Mouse (Mus musculus) frontal cortex, adult (tissue): ENCODE data around the gene Elp4.

ENCODE experiments used
- ATAC-seq: cut with Nextera tagmentation; 2 replicates; pipeline ENCODE4 v1.9.2; 2017; ENCODE audit warnings: mild to moderate bottlenecking, moderate library complexity, mixed read lengths; ENCODE audit not compliant: low TSS enrichment

Gene Elp4

DNA sequence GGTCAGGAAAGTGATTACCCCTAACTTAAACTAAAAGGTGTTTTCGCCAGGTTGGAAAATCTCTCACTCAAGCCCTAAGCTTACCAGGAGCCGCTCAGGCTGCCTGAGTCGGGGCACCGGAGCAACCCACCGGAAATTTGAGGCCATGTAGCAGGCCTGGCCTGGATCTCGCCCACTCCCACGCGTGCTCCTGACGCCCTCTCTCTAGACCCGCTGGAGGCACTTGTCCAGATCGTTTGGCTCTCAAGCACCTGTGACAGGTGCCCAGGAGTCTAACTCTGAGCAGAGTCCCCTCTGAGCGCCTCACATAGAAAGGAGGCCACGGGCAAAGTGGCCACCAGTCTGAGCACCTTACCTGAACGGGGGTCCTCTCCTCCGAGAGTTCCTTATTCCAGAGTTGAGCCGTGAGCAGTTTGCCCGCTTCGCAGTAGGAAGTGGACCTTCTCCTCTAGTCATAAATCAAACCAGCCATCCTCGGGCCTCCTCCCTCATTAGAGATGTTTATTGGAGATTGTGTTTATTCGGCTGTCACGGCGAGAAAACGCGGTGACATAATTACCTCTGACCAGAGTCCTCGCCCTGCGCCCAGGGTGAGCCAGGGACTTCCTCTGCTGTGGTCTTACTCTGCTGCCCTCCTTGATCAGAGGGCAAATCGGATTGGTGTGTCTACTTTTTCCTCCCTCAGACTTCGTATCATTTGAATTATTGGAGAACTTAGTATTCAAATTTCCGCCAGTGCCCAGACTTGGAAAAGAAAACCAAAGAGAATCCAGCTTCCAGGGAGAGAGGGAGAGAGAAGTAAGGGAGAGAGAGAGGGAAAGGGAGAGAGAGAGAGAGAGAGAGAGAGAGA, 234.3 kb downstream of the Elp4 start:
- no peak for ATAC-seq

DNA sequence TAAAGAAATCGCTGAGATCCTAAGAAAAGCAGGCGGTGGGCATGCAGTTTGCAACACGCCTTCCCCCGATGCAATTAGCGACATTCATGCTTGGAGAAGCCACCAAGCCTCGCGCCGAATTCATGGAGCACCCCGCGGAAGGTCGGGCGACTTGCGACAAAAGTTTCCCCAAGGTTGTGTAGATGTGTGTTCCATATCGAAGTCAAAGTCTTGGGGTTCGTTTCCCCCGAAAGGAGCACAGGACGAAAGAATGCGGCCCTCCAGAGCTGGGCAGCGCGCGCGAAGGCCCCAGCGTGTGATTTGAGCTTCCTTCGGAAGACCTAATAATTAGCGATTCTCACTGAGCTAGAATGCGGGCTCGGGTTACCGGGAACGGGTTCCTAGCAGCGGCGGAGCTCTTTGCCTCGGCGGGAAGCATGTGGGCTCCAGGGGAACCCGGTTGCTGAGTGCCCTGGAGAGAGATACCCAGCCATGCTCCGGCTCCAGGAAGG, 234.9 kb downstream of the Elp4 start:
- ATAC-seq, result no peak

DNA sequence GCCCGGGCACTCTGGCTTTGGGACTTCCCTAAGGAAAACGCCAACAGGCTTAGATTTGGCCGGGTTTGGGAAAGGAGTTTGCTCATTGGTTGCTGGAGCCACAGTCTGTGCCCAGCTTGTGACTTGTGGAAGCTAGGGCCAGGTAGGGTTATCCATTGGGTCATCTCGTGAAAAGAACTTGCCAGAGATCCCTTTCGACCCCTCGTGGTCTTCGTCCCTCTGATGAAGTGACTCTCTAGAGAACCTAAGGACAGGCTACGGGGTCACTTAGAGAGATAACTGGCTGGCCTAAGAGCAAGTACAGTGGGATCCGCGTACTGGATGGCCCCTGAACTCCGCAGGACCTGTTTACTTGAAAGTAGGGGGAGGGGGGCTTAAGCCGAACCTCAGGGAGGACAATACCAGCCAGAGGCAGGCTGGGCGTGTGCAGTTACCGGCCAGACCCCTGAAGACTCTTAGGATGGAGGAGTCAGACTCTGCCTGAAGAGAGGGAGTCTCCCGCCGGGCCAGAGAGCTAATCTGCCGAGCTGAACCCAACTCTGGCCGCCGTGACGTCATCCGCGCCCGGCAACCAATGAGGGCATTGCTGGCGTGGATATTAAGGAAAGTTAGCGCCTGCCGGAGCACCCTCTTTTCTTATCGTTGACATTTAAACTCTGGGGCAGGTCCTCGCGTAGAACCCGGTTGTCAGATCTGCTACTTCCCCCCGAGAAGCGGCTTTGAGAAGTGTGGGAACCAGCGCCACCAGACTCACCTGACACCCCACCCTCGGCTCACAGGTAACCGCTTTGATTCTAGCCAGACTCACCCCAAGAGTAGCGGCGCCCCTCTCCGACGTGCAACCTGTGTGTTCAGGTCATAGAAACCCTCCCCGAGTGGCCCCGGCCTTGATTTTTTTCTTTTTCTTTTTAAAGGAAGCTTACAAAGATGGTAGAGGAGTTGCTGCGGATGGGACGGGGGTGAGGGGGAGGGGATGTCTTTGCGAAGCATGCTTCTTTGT, 235.8 kb downstream of the Elp4 start, which contains the start of gene Pax6:
Pax6 (plus strand) TSS at position 630 of the 1,000 bp plus-strand sequence.
- no peak for ATAC-seq

DNA sequence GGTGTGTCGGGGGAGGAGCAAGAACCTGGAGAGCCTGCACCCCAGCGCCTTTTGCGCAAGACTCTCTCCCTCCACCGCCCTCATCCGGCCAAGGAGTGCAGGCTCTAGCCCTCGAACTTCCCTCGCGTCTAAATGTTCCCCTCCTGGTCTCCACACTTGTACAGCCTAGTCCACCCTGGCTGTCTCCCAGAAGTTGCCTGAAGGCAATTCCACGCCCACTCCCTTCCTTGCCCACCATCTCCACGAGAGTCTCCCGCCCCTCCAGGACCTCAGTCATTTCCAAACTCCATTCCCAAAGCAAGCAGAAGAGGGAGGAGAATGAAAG, 236.8 kb downstream of the Elp4 start:
- ATAC-seq, result no peak

DNA sequence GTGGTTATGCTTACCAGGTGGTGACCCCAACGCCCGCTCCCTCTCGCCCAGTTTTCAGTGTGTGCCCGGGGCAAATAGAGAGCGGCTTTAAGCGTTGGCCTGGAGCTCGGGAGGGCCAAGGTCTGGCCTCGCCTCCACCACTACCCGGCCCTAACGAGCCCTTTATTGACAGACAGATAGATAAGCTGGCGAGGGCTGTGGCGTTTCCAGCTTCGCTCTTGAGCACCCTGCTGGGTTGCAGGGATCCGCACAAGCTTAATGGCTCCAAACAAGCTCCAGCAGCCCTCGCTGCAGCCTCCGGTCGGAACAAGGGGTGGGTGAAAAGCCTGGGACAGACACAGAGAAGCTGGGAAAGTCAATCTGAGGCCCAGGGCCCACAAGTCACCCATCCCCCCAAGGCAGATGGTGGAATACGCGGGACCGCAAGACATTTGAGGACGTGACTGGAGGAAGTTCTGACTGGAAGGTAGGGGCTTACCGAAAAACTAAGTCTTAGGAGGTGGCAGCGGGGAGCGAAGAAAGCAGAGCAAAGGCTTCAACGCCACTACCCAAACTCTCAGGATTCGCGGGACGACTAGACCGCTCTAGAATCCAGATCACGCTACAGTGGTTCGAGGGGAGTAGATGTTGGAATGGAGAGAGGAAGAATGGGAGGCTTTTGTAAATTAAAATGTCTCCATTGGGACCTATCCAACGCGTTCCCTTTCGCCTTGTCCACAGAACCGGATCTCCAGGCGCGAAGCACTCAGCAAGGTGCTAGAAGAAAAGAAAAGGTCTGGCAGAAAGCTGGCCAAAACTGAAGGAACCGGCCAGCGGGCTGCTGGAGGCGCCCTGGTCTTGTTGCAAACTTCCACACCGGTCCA, 237.4 kb downstream of the Elp4 start:
- no peak for ATAC-seq

DNA sequence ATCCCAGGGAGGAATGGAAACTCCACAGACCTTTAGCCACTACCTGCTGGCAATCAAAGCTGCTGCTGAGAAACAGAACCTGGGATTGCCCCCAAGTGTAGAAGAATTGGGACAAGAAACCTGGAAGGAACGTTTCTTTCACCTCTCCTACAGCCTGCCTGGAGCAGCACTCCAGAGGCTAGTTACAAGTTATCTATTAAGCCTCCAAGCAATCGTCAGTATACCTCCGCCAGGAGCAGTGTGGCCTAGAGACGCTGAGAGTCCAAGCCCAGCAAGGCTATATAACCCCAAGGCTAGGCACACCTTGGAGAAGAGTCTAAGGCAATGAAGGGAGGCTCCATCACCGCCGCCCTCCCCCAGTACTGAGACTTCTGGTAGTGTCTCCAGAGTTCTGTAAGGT, 238.0 kb downstream of the Elp4 start:
- no peak for ATAC-seq

DNA sequence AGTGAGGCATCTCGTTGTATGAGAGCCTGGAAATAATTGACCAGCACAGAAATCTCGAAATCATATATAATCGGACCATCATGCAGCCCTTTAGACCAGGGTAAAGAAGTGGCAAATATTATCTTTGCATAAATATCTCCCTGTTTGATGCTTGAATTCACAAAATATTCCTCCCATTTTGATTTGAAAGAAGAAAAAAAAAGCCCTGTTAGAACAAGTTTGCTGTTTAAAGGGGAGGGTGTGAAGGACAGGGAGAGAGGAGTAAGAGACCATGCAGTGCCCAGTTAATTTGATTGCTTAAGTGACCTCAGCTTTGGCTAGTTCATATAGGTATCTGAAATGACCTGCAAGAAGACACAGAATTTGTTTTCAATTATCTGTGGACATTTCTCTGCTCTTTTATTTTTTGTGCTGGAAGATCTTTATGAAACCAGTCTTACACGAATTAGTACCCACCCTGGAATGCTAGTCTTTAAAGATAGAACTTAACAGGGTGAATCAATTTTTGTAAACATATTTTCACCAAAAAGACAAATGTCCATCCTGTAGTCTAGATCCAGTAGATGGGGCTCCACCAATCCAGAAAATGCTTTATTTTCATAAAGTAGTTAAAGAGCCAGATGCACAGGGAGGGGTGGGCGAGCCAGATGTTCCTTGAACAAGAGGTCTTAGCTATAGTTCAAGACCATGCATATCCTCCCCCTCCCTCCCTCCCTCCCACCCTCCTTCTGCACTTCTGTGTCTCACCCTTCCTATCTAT, 238.7 kb downstream of the Elp4 start:
- ATAC-seq, result no peak

DNA sequence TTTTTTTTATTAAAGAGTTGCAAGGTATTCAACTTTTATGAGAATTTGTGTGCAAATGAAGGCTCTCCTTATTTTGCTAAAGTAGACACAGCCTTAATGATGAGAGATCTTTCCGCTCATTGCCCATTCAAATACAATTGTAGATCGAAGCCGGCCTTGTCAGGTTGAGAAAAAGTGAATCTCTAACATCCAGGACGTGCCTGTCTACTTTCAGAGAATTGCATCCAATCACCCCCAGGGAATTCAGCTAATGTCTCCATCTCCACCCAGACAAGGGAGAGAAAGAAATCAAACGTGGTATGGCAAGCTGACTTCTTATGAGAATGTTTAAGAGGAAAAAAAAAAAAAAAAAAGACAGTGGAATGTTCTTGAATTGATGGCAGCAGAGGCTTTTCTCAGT, 239.4 kb downstream of the Elp4 start:
- ATAC-seq, result no peak

DNA sequence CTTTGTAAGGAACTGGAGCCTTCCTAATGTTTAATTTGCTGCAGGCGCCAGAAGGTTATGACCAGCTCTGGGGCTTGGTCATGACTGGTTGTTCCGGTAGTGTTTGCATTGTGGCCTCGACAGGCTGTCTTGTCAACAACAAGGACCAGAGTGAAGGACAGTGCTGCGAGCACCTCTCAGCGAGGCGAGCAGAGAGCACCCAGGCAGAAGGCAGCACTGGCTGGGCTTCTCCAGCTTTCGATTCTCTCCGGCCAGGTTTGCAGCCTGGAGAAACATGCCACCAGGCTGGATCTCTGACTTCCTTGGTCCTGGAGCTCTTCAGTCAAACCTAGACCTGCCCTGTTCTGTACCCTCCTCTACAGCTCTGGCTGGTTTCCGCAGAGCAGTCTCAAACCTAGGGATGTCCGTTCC, 241.3 kb downstream of the Elp4 start:
- no peak for ATAC-seq

DNA sequence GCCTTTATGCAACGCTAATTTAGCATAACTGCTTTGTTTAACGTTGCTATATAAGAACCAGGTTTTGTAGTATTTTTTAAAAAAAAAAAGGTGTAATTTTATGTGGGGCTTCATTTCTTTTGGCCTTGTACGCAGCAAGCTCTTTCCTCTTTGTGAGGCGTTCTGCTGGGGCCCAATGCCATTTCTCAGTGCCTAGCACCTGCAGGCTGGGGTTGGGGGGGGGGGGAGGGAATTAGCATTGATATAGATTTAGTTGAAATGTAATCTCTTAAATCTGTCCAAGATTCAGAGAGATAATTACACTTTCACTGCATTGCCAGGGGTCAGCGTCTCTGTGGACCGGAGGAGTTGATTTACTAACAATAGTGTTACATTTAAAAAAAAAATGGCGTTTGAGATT, 241.8 kb downstream of the Elp4 start:
- ATAC-seq, result no peak

DNA sequence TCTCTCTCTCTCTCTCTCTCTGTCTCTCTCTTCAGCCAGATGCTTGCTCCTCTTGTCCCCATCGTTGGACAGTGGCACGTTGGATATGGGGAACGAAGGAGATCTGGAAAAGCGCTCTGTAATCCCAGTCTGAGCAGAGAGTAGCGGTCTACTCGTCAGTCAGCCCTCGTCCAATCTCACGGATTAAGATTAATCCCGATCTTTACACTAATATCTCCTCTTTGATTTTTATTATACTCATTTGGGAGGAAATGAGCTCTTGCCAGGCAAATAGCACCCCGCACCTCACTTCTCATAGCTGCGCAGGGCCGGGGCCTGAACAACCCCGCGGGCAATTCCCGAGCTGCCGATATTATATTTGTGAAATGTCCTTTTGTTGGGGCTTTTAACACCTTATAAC, 242.2 kb downstream of the Elp4 start:
- no peak for ATAC-seq

DNA sequence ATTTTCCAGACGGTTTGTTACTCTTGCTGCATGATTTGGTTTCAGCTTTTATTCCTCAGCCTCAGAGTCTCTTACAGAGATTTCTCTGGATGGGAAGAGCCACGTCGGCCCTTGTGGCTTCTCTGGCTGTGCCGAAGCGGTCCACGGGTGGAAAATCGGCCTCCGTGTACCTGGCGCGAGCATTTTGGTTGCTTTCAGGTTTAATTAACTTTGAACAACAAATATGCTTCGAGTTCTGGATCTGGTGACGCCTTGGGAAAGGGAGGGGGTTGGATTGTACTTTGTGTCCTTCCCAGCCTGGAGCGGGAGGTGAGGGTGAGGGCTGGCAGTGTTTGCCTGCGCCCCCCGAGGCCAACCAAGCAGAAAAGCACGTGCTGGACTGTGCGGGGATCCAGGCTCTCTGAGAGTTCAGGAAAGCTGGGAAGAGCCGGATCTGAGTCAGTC, 242.7 kb downstream of the Elp4 start:
- no peak for ATAC-seq

DNA sequence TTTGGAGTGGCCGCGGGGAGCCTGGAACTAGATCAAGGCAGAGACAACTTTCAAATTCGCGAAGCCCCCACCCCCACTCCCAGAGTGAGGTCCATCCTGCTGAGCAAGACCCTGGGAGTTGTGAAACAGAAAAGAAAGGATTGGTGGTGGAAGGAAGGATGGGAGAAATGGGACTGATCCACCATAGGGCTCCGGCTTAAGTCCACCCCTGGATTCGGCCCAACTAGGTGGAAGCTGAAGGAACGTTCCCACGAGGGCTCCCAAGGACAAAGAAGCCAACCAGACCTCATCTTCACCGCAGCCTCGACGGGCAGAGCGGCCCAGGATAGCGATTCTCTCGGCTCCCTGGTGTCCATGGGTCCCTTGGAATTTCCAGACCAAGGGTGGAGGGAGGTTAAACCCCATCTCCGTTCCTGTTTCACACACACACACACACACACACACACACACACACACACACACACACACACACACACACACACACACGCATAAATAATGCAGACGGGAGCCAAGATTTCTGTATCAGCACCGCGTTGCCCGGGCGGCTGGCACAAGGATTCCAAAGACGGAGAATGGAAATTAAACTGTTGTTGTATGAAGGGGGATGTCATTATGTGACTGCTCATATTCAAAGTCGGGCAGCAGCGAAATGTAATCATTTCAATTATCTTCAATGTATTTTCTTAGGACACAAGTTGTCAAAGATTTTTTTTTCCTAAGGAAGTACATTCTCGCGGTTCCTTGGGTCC, 243.3 kb downstream of the Elp4 start:
- ATAC-seq, result no peak

DNA sequence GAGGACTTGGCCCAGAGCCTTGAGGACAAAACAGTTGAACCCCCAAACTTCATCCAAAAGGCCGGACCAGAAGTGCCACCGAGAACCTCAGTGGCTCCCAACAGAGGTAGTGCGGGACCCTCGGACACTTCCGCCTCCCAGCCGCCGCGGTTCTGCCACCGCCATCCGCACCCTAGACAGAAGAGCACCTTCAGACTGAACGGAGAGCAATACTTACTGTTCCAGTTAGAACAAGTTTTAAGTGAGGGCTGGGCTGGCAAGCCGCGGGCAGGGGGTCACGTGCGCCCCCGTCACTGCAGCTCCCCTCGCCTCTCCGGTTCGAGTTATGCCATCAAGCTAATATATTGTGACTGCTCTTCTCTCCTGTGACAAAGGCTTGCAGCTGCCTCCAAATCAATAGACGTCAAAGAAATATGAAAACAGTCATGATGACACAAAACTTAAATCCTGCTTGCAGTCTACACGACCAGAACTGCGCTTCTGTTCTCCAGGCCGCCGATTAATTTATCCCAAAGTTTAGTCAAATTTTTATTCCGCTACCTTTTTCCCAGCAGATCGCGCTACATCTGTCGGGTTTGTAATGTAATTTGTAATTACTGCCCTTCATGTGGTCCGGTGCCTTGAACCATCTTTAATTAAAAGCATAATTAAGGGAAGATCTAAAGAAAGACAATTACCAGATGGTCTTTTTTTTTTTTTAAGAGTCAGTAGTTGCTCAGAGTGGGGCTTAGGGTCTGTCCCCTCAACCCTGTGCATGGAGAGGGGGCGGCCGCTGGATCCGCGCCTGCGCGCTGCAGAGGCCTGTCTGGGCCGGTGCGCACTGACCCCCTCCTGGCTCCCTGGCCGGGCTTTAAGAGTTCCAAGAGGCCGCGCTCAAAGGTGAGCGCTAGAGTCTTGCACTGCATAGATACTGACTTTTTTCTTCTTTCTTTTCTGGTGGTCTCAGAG, 244.2 kb downstream of the Elp4 start:
- no peak for ATAC-seq

DNA sequence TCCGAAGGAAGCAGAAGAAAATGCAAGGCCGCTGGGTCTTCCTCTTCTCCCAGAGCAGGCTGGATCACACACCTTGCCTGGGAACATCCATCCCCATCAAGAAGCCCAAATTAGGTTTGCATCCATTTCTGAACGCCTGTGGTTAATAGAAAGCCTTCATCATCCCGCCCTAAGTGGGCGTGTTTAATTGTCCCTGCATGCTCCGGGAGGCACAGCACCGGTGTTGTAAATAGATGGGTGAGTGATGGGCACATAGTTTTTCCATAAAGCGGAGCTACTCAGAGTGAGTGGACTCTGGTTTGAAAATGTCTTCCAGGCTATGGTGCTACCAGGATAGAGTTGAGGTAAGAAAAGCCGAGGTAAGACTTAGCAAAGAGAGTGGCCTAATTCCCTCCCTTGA, 245.0 kb downstream of the Elp4 start:
- ATAC-seq, result no peak

DNA sequence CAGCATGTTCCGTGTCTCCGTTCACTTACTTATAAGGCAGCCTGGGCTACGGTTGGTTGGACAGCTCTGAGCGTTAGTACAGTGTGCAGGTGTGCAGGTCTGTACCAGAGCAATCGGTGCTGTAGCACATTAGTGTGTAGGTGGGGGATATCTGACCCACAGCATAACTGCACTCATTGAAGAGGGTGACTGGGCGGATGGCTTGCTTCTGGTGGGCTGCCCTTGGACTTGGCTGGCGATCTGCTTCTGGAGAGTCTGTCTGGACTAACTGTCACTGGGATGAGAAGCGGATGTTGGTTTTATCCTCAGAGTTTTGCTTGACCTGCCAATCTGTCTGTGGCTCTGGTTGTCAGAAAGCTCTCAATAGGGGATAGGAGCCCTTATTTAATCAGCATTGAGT, 247.9 kb downstream of the Elp4 start:
- no peak for ATAC-seq
